Mouse (Mus musculus): ENCODE results near the gene Eef1akmt3. TPM values are rescaled to one million over a fixed set of nuclear protein-coding genes. Genes with fewer than 3 reads are reported as not detected.

Eef1akmt3 gene
- polyA plus RNA-seq, 1 experiment from 2014 or later, result 0.23 TPM

- H3K27ac ChIP-seq, result peak overlapping the region; percentile 78; the same call in 1 of the 2 replicates
- peaks cover 72% of the 10 kb centered on the region for H3K4me1 ChIP-seq
- H3K27me3 ChIP-seq (ENCODE audit: insufficient read depth, poor library complexity, severe bottlenecking), result no peaks in the 10 kb centered on the region
- H3K9me3 ChIP-seq, result no peaks in the 10 kb centered on the region
- no peak for DNase-seq (ENCODE audit: low spot score)
- WGBS, result 49% methylated on average over 3 of the region's 3 CpGs
- H3K4me3 ChIP-seq, result peak overlapping the region; percentile 99
- H3K36me3 ChIP-seq, result peaks cover 3% of the 10 kb centered on the region; the same call in 1 of the 2 replicates
These were observed 59.6 kb downstream of the Eef1akmt3 start for GRCm38 (mm10) chr10:126981746-126982145.

MicroRNA genes within 50 kb of the gene (microRNA counts, 519-probe panel; counts per million panel counts)
- microRNA mmu-miR-26a (not detected), microRNA mmu-miR-546 (not detected)

Small RNA genes within 50 kb of the gene (microRNA-seq; reads per million reads assigned to microRNA genes)
- 30.8 reads per million, percentile 38 among the genes with 10 or more reads in this experiment for gene Mir26a-2
- gene Mir546, result not detected

Other genes starting within 250 kb of the Eef1akmt3 start
- 10.8 and 15.4 TPM in 2 replicates for gene Atp23, start 140.2 kb downstream of the Eef1akmt3 start, polyA plus RNA-seq (2016; fragmentation: Nextera tagmentation; extraction: Ambion mirVana)
- gene Ctdsp2, start 62.8 kb downstream of the Eef1akmt3 start, polyA plus RNA-seq (2016; fragmentation: Nextera tagmentation; extraction: Ambion mirVana), result 37.8 and 46.2 TPM in 2 replicates
- 0.07 TPM in 1 of 2 replicates, not detected in the other for gene Avil, start 40.8 kb downstream of the Eef1akmt3 start, polyA plus RNA-seq (2016; fragmentation: Nextera tagmentation; extraction: Ambion mirVana)
- gene Tsfm, start 10.7 kb downstream of the Eef1akmt3 start, polyA plus RNA-seq (2016; fragmentation: Nextera tagmentation; extraction: Ambion mirVana), result 114 TPM in 2 replicates
- 46.4 and 54.8 TPM in 2 replicates for gene Mettl1, start 99 bp downstream of the Eef1akmt3 start, polyA plus RNA-seq (2016; fragmentation: Nextera tagmentation; extraction: Ambion mirVana)
- 0.09 TPM in 1 of 2 replicates, not detected in the other for gene Cyp27b1, start 6.7 kb upstream of the Eef1akmt3 start, polyA plus RNA-seq (2016; fragmentation: Nextera tagmentation; extraction: Ambion mirVana)
- gene March9, start 18.7 kb upstream of the Eef1akmt3 start, polyA plus RNA-seq (2016; fragmentation: Nextera tagmentation; extraction: Ambion mirVana), result 0.15 and 0.24 TPM in 2 replicates
- gene Cdk4, start 22.0 kb upstream of the Eef1akmt3 start, polyA plus RNA-seq (2016; fragmentation: Nextera tagmentation; extraction: Ambion mirVana), result 1,495 and 2,024 TPM in 2 replicates
- gene Tspan31, start 28.8 kb upstream of the Eef1akmt3 start, polyA plus RNA-seq (2016; fragmentation: Nextera tagmentation; extraction: Ambion mirVana), result 138 and 154 TPM in 2 replicates
- 0.50 TPM in 1 of 2 replicates, not detected in the other for gene Agap2, start 33.8 kb upstream of the Eef1akmt3 start, polyA plus RNA-seq (2016; fragmentation: Nextera tagmentation; extraction: Ambion mirVana)
- 44.4 and 48.8 TPM in 2 replicates for gene Os9, start 79.6 kb upstream of the Eef1akmt3 start, polyA plus RNA-seq (2016; fragmentation: Nextera tagmentation; extraction: Ambion mirVana)
- 1.5 and 3.6 TPM in 2 replicates for gene B4galnt1, start 123.7 kb upstream of the Eef1akmt3 start, polyA plus RNA-seq (2016; fragmentation: Nextera tagmentation; extraction: Ambion mirVana)
- 9.2 and 12.9 TPM in 2 replicates for gene Slc26a10, start 139.1 kb upstream of the Eef1akmt3 start, polyA plus RNA-seq (2016; fragmentation: Nextera tagmentation; extraction: Ambion mirVana)
- 21.4 and 28.8 TPM in 2 replicates for gene Arhgef25, start 148.6 kb upstream of the Eef1akmt3 start, polyA plus RNA-seq (2016; fragmentation: Nextera tagmentation; extraction: Ambion mirVana)
- 78.4 and 91.4 TPM in 2 replicates for gene Dtx3, start 154.2 kb upstream of the Eef1akmt3 start, polyA plus RNA-seq (2016; fragmentation: Nextera tagmentation; extraction: Ambion mirVana)
- gene Pip4k2c, start 170.1 kb upstream of the Eef1akmt3 start, polyA plus RNA-seq (2016; fragmentation: Nextera tagmentation; extraction: Ambion mirVana), result 27.9 and 29.3 TPM in 2 replicates
- 0.41 and 1.4 TPM in 2 replicates for gene Kif5a, start 221.8 kb upstream of the Eef1akmt3 start, polyA plus RNA-seq (2016; fragmentation: Nextera tagmentation; extraction: Ambion mirVana)
- gene Dctn2, start 224.9 kb upstream of the Eef1akmt3 start, polyA plus RNA-seq (2016; fragmentation: Nextera tagmentation; extraction: Ambion mirVana), result 155 and 167 TPM in 2 replicates
- gene Mbd6, start 247.5 kb upstream of the Eef1akmt3 start, polyA plus RNA-seq (2016; fragmentation: Nextera tagmentation; extraction: Ambion mirVana), result 11.3 and 16.9 TPM in 2 replicates

Data from heart, embryonic 10.5 days (tissue).